Mouse (Mus musculus): ENCODE measurements around the gene Ms4a6b.
"Not testable (repeated sequence)": the region's sequence is repeated elsewhere in the genome, so short reads cannot be mapped to it uniquely, and the experiment has no call there.

Gene Ms4a6b

DNA sequence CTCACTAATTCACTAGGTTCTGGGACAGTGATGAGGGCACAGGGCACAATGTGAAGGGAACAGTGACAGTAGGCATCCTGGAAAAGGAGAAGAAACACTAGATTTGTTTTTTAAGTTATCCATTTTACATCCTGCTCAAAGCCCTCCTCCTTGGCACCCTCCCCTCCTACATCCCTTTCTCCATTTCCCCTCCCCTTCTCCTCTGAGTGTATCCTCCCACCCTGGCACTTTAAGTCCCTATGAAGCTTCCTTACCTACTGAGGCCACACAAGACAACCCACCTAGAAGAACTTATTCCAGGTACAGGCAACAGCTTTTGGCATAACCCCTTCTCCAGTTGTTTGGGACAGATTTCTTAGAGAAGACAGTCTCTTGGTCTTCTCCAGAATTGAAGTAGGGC lies at the start of gene Ms4a6b:
Gene Ms4a6b (plus strand): TSS at position 267 of the 400 bp plus-strand sequence.
- DNase-seq (ENCODE audit: low spot score): no peak

DNA sequence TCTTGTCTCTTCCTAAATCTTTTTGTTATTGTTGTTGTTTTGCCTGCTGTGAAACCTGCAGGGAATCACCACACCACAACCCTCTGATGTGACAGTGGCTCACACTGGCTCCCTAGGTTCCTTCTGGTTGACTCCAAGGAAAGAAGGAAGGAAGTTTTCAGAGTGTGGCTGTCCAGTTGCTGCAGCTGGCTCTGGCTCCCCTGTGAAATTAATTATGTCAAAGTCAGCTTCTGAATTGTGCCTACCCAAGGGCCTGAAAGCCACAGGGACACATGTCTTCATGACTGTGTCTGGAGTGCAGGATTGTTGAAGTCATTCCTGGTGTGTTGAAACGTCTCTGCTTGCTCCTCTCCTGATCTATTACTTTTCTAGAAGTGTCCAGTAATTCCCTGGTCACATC lies 48.0 kb upstream of the Ms4a6b start:
- DNase-seq (ENCODE audit: low spot score): not testable (repeated sequence)

DNA sequence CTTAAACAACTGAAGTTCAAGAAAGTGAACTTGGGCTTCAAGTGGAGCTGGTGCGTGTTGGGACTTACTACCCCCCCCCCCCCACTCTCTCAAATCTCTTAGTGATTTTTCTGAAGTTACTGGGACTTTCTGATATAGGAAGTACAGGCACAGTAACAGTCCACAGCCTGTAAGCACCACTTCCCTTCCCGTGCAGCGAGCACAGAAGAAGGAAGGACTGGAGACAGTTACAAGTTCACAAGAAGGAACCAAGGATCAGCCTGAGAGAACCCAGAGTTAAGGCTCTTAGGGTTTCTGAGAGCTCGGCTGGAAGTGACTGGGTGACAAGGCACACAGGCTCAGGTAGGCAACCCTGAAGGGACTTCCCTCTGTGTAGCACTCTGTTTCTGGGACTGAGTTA lies 47.1 kb upstream of the Ms4a6b start, which contains the start of gene Ms4a6c:
Gene Ms4a6c (plus strand): TSS at position 152 of the 400 bp plus-strand sequence.
- DNase-seq (ENCODE audit: low spot score): not testable (repeated sequence)

DNA sequence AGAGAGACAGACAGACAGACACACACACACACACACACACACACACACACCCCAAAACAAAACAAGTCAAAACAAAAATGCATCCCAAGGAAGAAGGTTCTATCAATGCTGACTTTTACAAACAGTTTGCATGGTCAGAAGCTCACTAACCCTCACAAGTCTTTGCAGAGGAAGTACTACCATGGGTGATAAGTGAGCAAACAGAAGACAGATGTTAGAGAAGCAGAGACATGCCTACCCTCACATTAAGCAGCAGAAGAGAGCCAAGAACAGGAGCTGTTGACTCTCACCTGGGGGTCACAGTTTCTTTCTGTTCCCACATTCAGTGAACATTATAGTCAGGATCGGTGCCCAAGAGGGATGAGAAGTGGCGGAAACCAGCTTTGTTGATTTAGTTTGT lies 36.6 kb upstream of the Ms4a6b start:
- DNase-seq (ENCODE audit: low spot score): no peak

DNA sequence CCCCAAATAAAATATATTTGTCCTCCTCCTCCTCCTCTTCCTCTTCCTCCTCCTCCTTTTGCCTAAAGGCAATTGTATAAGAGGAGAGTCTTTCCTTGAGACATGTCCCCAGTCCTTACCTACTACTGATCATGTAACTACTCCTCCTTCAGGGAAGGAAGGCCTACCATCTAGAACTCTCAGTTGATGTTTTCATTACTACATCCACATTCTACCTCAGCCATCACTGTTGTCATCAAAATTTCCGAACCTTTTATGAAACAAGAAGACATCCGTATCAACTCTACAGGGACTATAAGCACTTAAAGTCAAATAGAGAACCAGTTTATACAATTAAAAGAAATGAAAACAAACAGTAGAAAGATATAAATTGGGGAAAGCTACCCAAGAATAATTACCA lies 33.6 kb upstream of the Ms4a6b start:
- no peak for DNase-seq (ENCODE audit: low spot score)

DNA sequence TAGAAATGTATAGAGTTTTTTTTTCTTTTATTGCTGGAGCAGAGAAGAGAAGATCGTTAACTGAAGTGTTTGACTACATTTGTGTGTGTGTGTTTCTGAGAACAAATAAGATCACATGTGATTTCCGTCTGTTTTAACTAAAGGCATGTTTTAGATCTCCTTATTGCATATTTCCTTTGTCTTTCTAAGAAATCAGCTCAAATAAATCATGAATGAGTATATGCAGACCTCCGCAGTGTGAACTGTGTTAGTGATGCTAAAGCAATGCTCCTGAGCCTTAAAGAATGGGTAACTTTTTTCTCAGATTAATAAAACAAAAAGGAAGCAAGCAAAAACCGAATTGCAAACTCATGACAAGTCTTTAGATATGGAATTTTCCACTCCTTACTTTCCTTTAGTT lies 32.4 kb upstream of the Ms4a6b start:
- DNase-seq (ENCODE audit: low spot score): no peak

DNA sequence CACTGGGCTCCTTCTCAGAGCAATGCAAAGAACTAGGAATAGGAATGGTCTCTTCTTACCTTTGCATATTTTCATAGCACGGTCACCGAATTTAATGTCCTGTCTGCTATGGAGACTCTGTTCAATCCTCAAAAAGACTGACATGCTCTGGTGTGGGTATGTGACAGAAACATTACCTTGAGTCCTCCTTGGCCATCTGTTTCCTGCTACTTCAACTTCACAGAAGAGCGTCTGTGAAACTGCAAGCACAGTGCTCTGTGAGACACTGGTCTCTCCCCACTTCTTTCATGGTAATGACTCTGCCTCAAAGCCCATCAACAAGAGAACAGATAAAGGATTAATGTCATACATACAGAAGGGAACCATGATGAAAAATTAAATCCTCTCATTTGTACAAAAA lies 31.9 kb upstream of the Ms4a6b start:
- no peak for DNase-seq (ENCODE audit: low spot score)

DNA sequence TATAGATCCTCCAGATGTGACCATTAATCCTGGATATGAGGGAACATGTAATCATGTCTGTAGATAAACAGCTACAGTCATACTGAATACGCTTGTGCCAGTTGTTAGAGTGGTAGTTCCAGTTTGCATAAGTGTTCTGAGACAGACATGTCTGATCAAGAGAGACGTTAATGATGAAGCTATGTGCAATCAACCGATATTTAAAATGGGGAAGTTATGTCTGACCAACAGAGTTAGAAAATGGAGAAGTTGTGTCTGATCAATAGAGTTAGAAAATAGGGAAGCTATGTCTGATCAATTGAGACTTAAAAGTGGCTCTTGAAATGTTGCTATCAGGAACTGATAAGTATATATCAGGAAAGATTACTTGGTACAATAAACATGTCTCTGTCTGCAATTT lies 31.0 kb upstream of the Ms4a6b start:
- no peak for DNase-seq (ENCODE audit: low spot score)

DNA sequence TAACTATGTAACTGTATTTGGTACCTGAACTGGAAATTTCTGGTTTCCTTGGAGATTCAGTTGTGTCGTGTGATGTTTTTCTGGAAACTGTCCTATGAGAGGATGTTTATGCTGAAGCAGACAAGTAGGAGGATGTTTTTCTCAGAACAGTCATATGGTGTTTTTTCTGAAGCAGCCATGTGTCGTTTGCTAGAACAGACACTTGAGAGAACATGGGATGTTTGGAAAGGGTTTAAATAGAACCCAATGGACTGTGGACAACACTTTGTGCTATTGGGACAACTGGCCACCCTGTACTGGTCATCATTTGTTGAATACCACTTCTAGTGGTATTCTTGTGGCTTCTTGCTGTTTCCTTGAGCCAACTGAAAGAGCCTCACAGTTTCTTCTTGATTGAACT lies 30.6 kb upstream of the Ms4a6b start, which contains the start of gene Gm8369:
Gene Gm8369 (plus strand): TSS at position 193 of the 400 bp plus-strand sequence.
- DNase-seq (ENCODE audit: low spot score): no peak

DNA sequence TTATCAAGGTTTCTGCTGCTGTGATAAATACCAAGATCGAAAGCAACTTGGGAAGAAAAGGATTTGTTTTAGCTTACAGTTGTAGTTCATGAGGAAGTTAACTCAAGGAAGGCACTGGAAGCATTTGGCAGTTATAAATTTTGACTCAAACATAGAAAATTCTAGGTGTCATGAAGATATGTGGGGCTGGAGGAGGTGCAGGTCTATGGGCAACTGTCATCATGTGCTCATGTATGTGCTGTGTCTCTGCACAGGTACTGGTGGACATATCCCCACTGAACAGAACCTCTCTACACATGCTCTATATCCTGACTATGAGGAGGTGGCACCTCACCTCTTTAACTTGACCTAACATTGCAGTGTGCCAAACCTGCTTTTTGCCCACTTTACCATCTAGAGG lies 29.7 kb upstream of the Ms4a6b start:
- no peak for DNase-seq (ENCODE audit: low spot score)

DNA sequence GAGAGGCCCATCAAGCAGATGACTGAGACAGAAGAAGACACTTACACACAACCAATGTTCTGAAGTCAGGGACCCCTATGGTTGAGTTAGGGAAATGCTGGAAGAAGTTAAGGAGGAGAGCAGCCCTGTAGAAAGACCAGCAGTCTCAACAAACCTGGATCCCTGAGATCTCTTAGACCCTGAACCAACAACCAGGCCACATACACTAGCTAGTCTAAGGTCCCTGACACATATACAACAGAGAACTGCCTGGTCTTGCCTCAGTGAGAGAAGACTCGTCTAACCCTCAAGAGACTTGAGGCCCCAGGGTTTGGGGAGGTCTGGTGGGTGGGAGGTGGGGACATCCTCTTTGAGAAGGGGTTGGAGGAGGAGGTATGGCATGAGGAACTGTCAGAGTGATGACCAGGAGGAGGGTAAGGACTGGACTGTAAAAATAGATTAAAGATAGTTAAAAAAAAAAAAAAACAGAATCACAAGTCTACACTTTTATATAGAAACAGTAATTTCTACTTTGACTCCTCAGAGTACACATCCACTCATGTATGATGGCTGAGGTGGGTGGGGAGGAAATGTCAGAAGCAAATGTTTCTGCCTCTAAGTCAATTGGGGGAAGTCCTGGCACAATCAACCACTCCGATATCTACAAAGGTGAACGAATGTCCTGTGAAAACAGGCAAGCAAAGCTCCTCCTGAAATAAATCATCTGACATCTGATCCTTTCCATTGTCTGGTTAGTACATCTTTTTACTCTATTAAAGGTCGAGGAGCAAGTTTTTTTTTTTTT lies 24.7 kb upstream of the Ms4a6b start:
- no peak for DNase-seq (ENCODE audit: low spot score)

DNA sequence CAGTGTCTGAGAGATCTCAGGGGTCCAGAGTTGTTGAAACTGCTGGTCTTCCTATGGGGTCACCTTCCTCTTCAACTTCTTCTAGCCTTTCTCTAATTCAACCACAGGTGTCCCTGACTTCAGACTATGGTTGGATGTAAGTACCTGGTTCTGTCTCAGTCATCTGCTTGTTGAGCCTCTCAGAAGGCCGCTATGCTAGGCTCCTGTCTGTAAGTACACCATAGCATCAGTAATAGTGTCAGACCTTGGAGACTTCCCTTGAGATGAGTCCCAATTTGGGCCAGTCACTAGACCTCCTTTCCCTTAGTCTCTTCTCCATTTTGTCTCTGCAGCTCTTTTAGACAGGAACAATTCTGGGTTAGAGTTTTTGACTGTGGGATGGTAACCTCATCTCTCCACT lies 23.6 kb upstream of the Ms4a6b start:
- no peak for DNase-seq (ENCODE audit: low spot score)

DNA sequence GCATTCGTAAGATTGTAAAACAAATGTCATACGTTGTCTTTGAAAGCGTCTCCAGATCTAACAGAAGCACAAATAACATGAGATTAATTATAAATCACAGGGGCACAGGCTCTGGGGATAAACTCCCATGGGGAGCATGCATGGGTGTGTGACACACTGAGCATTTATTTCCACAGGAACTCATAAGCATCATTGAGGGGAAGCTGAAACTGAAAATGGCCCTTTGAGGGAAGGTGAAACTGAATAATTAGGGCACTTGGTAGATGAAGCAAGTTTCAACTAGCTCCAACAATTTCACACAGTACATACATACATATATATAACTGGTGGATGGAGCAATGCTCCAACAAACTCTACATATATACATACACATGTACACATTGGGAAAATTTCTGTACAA lies 21.8 kb upstream of the Ms4a6b start:
- DNase-seq (ENCODE audit: low spot score): no peak

DNA sequence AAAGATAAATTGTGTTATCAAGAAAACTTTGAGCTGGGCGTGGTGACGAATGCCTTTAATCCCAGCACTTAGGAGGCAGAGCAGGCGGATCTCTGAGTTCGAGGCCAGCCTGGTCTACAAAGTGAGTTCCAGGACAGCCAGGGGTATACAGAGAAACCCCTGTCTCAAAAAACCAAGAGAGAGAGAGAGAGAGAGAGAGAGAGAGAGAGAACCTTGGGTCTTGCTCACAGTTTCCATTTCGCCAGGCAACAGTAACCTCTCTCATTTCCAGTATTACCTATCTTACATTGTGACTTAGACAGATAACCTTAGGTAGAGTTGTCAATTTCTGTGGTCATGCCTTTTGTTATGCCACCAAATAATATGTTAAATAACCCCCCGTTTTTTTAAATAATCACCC lies 20.0 kb upstream of the Ms4a6b start:
- no peak for DNase-seq (ENCODE audit: low spot score)

DNA sequence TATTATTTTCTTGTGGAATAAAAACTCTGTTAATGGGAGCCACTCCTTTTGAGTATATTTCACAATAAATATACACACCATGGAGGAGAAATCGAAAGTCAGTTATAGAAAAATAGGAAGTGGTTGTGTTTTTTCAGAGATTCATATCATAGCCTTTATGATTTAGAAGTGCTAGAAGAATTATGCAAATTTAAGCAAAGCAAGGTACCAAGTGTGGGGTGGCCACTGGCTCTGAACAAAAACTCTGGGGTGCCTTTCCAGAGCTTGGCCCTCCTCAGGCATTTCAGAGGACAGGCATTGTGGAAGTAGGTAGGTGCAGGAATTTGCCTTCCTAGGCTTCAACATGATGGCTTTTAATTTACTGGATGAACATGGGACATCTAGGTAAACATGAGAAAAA lies 19.0 kb upstream of the Ms4a6b start:
- DNase-seq (ENCODE audit: low spot score): not testable (repeated sequence)

DNA sequence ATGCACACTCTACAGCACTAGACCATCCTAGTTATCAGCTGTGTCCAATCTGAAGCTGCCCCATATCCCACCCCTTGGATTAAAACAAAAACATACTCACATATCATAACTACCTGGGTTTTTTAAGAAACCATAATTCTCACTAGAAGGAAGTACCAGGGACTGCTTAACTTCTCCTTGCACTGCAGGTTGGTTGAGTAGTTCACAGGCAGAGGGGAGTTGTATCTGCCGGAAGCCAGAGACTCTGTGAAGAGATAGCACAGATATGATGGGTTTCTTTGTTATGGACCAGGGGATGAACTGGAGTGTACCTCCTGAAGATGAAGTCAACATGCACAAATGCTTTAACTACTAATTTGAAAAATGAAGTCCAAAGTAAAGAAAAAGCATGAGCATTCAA lies 15.5 kb upstream of the Ms4a6b start:
- no peak for DNase-seq (ENCODE audit: low spot score)

DNA sequence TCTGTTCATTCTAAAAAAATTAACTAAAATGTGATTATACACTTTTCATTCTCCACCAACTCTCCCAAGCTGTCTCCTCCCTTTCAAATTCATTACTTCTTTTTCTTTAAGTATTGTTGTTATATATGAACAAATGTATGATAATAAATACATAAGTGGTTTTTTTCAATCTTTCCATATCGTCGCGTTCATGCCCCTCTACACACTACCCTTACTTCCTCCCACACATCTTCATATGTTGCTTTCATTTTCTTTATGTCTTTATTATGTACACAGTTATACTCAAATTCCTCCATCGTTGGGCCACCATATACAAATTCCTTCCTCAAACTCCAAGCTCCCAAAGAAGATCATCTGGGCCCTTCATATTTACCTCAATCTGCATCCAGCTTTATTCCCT lies 15.0 kb upstream of the Ms4a6b start:
- no peak for DNase-seq (ENCODE audit: low spot score)

DNA sequence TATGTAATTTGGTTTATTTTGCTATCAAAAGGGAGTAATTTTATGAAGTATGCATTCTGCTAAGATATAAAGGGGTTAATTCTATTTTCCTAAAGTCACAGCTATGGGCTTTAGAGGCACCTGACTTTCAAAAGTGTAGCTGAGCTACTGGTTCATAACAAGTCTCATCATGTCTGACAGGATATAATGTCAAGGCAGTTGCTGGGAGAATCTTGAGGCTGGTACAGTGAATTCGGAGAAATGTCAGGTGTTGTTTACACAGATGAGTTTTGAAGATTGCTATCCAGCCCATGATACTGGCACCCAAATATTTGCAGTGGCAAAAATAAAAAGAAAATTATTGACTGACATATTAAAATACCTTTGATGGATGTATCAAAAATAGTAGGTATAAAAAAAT lies 11.5 kb upstream of the Ms4a6b start:
- DNase-seq (ENCODE audit: low spot score): no peak

DNA sequence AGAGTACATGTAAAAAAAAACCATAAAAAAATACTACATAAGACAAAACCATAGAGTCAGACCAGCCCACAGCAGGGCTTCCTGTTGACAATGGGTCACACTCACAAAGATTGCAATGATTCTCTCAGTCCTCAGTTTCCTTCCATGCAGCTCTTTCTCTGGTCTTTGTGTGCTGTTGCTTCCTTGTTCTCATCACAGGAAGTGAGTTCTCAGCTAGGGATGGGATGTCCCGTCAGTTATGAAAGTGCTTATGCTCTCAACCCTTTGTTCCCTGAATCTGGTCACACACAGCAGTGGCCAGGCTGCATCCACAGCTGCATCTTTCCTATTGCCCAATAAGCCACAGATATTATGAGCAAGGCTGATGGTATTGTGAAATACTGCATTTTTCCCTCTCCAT lies 2.9 kb upstream of the Ms4a6b start:
- DNase-seq (ENCODE audit: low spot score): no peak

DNA sequence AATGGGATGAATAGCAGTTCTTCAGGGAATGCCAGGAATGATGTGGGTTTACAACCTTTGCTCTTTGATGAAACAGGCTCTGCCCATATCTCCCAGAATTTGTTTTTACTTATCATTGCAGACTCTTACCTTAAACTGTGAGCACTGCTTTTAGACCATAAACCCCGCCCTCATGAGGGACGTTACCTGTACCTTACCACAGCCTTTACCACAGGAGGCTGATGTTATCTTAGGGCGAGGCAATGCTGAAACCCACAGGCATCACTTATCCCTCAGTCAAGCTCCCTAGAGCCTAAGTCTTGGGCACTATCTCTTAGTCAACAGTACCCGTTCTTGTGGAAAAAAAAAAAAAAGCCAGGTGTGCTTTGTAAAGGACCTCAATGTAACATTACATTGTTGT lies 533 bp downstream of the Ms4a6b start:
- DNase-seq (ENCODE audit: low spot score): no peak

DNA sequence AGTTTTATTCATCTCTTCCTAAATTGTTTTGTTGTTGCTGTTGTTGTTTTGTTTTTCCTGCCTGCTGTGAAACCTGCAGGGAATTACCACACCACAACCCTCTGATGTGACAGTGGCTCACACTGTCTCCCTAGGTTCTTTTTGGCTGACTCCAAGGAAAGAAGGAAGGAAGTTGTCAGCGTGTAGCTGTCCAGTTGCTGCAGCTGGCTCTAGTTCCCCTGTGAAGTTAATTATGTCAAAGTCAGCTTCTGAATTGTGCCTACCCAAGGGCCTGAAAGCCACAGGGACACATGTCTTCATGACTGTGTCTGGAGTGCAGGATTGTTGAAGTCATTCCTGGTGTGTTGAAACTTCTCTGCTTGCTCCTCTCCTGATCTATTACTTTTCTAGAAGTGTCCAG lies 1.1 kb downstream of the Ms4a6b start:
- DNase-seq (ENCODE audit: low spot score): not testable (repeated sequence)

DNA sequence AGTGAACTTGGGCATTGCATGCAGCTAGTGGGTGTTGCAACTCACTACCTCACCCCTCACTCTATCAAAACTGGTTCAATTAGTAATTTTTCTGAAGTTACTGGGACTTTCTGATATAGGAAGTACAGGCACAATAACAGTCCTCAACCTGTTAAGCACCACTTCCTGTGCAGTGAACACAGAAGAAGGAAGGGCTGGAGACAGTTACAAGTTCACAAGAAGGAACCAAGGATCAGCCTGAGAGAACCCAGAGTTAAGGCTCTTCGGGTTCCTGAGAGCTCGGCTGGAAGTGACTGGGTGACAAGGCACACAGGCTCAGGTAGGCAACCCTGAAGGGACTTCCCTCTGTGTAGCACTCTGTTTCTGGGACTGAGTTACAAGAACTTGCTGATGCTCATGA lies 2.0 kb downstream of the Ms4a6b start:
- DNase-seq (ENCODE audit: low spot score): not testable (repeated sequence)

DNA sequence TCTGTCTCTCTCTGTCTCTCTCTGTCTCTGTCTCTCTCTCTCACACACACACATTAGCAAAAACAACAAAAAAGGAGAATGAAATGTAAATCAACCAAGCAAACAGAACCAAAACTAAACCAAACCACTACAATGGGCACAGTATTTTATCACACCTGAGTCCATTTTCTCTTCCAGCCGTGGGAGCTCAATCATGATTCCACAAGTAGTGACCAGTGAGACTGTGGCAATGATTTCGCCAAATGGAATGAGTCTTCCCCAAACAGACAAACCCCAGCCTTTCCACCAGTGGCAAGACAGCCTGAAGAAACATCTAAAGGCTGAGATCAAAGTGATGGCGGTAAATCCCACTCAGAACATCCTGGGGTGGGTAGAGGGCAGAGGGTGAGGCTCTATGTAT lies 3.8 kb downstream of the Ms4a6b start:
- no peak for DNase-seq (ENCODE audit: low spot score)

DNA sequence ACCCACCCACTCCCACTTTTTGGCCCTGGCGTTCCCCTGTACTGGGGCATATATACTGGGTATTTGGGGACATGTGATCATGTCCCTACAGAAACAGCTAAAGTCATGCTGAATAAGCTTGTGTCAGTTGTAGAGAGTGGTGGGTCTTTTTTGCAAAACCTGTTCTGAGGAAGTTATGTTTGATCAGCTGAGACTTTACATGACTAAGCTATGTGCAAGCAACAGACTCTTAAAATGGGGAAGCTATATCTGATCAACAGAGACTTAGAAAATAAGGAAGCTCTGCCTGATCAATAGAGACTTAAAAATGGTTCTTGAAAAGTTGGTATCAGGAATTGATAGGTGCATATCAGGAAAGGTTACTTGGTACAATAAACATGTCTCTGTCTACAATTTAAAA lies 17.1 kb downstream of the Ms4a6b start:
- no peak for DNase-seq (ENCODE audit: low spot score)
